Mouse (Mus musculus) liver, embryonic 13.5 days (tissue): Measurements from ENCODE around the gene Myof. TPM values are rescaled to one million over a fixed set of nuclear protein-coding genes. Genes with fewer than 3 reads are reported as not detected.

Source experiments
- ATAC-seq: fragments of 200-750 bp; cut with Nextera tagmentation; 2 replicates; pipeline ENCODE4 v1.8.0; 2017; ENCODE audit warnings: low read depth, mild to moderate bottlenecking, moderate number of reproducible peaks, moderate library complexity
- DNase-seq: peaks from one replicate; pipeline ENCODE4 v3.0.0; 2022
- H3K27ac ChIP-seq: fragments of 300-500 bp; sonication (generic); 2 replicates; pipeline ENCODE4 v1.5.1; 2015; ENCODE audit warnings: moderate library complexity, mild to moderate bottlenecking, inconsistent platforms
- H3K27me3 ChIP-seq: fragments of 300-500 bp; sonication (generic); 2 replicates; pipeline ENCODE4 v1.6.1; 2015; ENCODE audit warnings: mild to moderate bottlenecking, inconsistent platforms
- H3K36me3 ChIP-seq: fragments of 300-500 bp; sonication (generic); 2 replicates; pipeline ENCODE4 v1.6.1; 2015; ENCODE audit warnings: mild to moderate bottlenecking, inconsistent platforms
- H3K4me1 ChIP-seq: fragments of 300-500 bp; sonication (generic); replicated peaks from 2 replicates; pipeline ENCODE4 v1.6.1; 2015; ENCODE audit warnings: inconsistent platforms
- H3K4me2 ChIP-seq: fragments of 300-500 bp; sonication (generic); 2 replicates; pipeline ENCODE4 v1.6.1; 2015; ENCODE audit warnings: inconsistent platforms, mild to moderate bottlenecking, moderate library complexity
- H3K4me3 ChIP-seq: fragments of 300-500 bp; sonication (generic); replicated peaks from 2 replicates; pipeline ENCODE4 v1.5.1; 2015; ENCODE audit warnings: mild to moderate bottlenecking, inconsistent platforms
- H3K9ac ChIP-seq: fragments of 300-500 bp; sonication (generic); 2 replicates; pipeline ENCODE4 v1.6.1; 2015; ENCODE audit warnings: mild to moderate bottlenecking, inconsistent platforms
- H3K9me3 ChIP-seq: fragments of 300-500 bp; sonication (generic); replicated peaks from 2 replicates; pipeline ENCODE4 v1.6.1; 2016; ENCODE audit warnings: inconsistent platforms
- WGBS: fragments of 180-500 bp; shearing (Covaris S2); methylation state at CpG from one replicate; pipeline ENCODE4 v1.1.7; 2015; ENCODE audit not compliant: insufficient replicate concordance; 5-methylcytosine and 5-hydroxymethylcytosine counted together
- polyA plus RNA-seq: library from polyadenylated mRNA; unstranded; fragments of >200 nt; fragmentation: Nextera tagmentation; extraction: Ambion mirVana; gene quantifications from 2 replicates; pipeline ENCODE4 v1.2.1, GENCODE M21; 2015

The Myof gene
- polyA plus RNA-seq, 1 experiment from 2014 or later = 1.0 TPM

DNA sequence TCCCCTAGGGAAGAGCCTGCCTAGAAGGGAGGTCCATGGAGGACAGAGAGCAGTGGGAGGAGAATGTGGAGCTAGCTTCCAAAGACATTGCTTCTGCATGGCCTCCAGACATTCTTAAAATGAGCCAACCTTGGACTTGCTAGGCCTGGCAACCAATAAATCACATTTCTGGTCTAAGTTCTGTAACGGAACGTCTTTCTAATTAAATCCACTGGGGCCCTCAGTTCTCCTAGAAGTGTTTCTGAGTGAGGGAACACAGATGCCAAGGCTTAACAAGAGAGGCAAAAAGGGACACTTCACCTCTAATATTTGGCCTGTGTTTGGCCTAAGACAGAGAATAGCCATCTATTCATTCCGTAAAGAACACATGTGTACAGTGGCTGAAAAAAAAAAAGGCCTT is 136.5 kb downstream of the Myof start:
- WGBS = 65% methylated on average over 3 of the region's 3 CpGs
- H3K27me3 ChIP-seq = no peaks in the 10 kb centered on the region
- no peak overlapping the region for H3K9ac ChIP-seq
- no peak overlapping the region for H3K27ac ChIP-seq
- H3K9me3 ChIP-seq = no peaks in the 10 kb centered on the region
- no peak overlapping the region for H3K4me3 ChIP-seq
- no peak for ATAC-seq
- H3K4me1 ChIP-seq = no peaks in the 10 kb centered on the region
- H3K36me3 ChIP-seq = no peaks in the 10 kb centered on the region
- DNase-seq = no peak
- no peak overlapping the region for H3K4me2 ChIP-seq

DNA sequence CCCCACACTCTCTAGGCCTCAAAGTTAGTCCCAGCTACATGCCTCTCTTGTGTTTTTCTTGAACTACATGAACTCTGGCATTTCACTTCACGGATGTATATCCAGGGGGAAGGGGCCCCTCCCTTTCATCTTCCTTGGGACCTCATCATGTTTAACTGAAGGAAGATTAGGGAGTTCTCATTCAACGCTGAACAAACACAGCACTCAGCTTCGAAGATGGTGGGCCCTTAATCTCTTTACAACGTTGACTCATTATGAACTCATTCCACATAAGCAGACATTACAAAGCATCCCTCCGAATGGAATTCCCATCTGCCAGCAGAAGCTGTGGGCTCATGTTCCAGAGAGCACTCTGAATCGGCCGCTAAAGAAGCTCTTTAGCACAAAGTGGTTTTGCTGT is 147.3 kb downstream of the Myof start:
- no peak for DNase-seq
- H3K9ac ChIP-seq = no peak overlapping the region
- WGBS = 62% methylated on average over 7 of the region's 7 CpGs

DNA sequence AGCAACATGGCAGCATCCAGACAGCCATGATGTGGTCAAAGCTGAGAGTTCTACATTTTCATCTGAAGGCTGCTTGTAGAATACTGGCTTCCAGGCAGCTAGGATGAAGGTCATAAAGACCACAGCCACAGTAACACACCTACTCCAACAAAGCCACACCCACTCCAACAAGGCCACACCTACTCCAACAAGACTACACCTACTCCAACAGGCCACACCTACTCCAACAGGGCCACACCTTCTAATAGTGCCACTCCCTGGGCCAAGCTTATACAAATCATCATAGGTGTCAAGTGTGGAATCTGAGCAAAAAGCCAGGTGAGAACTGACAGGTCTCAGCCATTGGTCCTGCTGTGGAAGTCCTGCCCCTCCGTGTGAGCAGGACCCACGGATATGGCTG is 152.4 kb downstream of the Myof start:
- Histone ChIP-seq H3K9me3 (no peaks in the 10 kb centered on the region), H3K27ac (no peak overlapping the region), H3K4me1 (no peaks in the 10 kb centered on the region), H3K4me3 (no peak overlapping the region), H3K9ac (no peak overlapping the region), H3K4me2 (no peak overlapping the region), H3K27me3 (no peaks in the 10 kb centered on the region), H3K36me3 (no peaks in the 10 kb centered on the region)
- 64% methylated on average over 2 of the region's 2 CpGs for WGBS
- no peak for DNase-seq
- no peak for ATAC-seq

More for the DNA sequence above, 147.3 kb downstream of the Myof start:
- H3K36me3 ChIP-seq = no peaks in the 10 kb centered on the region
- no peaks in the 10 kb centered on the region for H3K4me1 ChIP-seq
- no peak overlapping the region for H3K4me3 ChIP-seq
- no peaks in the 10 kb centered on the region for H3K9me3 ChIP-seq
- ATAC-seq = no peak
- H3K27ac ChIP-seq = no peak overlapping the region
- no peaks in the 10 kb centered on the region for H3K27me3 ChIP-seq
- no peak overlapping the region for H3K4me2 ChIP-seq

DNA sequence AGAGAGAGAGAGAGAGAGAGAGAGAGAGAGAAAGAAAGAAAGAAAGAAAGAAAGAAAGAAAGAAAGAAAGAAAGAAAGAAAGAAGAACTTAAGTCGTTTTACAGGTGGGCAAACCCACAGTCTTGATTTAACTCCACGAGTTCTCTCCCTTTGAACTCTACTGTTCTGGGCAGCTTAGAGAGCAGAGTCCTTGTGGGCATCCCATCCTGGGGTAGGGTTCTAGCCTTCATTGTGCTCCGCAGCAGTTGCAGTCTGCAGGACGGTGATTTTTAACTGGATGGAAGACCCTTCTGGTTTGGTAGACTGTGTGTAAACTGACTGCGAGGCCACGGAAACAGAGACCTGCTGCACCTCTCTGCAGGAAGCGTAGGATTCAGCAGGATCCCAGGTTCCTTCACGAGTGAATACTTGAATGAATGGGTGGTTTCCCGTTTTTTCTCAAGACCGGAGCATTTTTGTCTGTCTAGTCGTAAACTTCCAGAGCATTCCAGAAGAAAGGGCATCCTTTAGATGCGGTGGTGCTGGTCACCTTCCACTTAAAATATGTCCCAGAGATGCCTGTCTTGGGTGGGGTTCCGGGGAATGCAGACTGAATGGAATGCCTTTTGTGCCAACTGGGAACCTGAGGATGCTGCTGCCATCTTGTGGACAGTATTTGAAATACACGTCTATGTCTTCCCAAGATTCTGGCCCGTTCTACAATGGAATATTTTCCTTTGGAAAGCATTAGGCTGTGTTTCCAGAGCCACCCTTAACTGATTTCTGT is 156.8 kb downstream of the Myof start:
- Histone ChIP-seq H3K4me3 (no peak overlapping the region), H3K9me3 (no peaks in the 10 kb centered on the region), H3K4me1 (no peaks in the 10 kb centered on the region), H3K9ac (no peak overlapping the region), H3K36me3 (no peaks in the 10 kb centered on the region), H3K4me2 (peak overlapping the region; percentile 7; the same call in 1 of the 2 replicates), H3K27me3 (peaks cover 10% of the 10 kb centered on the region; the same call in 1 of the 2 replicates), H3K27ac (no peak overlapping the region)
- DNase-seq (no peak), ATAC-seq (no peak)
- 14% methylated on average over 15 of the region's 15 CpGs for WGBS

DNA sequence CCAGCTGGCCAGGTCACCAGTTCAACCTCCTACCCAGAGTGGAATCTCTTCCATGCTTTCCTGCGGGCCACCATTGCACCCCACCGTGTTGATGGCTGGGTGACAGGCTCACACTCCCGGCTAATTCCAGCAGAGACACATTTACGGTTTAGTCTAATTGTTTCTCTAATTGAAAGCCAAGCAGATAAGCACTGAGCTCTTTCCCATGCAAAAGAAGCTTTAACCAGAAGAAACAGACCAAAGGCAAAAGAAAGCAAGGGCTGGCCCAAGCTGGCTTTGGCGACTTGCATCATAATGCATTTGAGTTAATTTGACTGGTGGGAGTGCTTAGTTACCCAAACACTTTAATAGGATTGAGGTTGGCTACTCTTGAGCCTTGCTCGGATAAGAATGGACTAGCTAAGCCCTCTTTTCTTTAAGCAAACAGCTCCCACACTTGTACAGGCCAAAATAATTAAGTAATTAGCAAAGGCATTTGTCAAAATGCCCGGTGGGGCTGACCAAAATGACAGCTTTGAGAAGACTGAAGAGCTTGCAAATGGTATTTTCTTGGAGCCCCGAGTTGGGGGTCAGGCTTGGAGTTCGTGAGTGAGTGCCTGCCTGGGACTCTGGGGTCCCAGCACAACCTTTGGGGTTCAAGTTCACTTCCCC is 161.8 kb downstream of the Myof start:
- WGBS = 36% methylated on average over 9 of the region's 9 CpGs
- H3K9ac ChIP-seq = no peak overlapping the region
- DNase-seq = no peak
- no peak overlapping the region for H3K27ac ChIP-seq
- ATAC-seq = no peak
- no peak overlapping the region for H3K4me3 ChIP-seq
- H3K4me2 ChIP-seq = no peak overlapping the region
- no peaks in the 10 kb centered on the region for H3K9me3 ChIP-seq
- H3K4me1 ChIP-seq = 0 out of 2 replicates have a peak, but pooled peaks cover 4% of the 10 kb centered on the region
- no peaks in the 10 kb centered on the region for H3K36me3 ChIP-seq
- peaks cover 43% of the 10 kb centered on the region for H3K27me3 ChIP-seq

DNA sequence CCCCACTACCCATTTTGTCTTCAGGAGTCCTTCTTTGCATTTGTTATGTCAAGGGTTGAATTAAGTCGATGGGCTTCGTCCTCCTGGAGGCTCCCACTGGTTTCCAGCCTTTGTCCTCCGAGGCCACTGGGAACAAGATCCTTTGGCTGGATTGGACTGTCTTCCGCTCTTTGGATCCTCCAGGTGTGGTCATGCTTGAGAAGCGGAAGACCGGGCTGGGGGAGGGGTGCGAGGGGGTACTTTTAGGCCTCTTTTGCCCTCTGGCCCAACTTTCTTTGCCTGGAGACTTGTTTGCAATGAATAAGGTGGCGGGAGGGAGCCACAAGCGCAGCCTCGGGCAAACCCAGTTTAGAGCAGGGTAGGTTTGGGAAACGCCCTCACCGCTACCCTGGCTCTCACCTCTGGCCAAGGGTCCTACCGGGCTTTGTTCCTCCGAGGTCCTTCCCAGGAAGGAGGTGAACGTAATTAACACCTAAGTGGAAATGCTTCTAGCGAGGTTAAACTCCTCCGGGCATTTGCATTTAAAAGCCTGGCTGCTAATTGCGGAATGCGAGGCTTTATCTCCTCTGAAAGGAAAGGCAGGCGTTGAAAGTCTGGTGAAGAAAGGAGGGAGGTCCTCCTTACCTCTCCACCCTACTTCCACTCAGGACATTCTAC is 165.7 kb downstream of the Myof start:
- Histone ChIP-seq H3K27ac (no peak overlapping the region), H3K4me1 (peaks cover 15% of the 10 kb centered on the region), H3K9ac (no peak overlapping the region), H3K27me3 (peaks cover 44% of the 10 kb centered on the region), H3K4me3 (no peak overlapping the region), H3K36me3 (no peaks in the 10 kb centered on the region), H3K9me3 (no peaks in the 10 kb centered on the region), H3K4me2 (no peak overlapping the region)
- DNase-seq (no peak), ATAC-seq (no peak)
- 14% methylated on average over 20 of the region's 20 CpGs for WGBS

DNA sequence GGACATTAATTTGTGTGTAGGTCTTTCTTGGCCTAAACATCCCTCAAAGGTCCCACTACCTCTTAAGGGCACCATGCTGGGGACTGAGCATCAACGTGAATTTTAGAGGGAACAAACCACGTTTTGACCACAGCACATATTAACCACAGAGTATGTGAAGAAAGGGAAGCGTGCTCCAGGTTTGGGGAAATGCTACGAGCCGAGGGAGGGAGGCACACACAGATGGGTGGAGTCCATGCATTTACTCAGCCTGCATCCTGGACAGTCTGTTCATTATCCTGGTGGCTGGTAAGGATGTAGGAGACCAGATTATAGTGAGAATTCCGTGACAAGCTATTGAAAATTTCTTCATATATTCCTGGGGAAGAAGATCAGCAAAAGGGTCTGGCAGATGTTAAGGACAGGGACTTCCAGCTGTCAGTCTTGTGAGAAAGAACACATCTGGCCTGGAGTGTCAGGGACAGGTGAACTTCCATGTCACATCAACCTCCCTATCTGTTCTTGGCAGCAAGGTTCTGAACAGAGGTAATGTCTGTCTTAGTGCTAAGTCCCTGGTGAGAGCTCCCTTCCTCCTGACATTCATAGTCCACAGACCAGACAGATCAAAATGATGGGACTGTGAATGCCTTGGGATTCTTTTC is 166.7 kb downstream of the Myof start:
- WGBS = 18% methylated on average over 6 of the region's 6 CpGs

DNA sequence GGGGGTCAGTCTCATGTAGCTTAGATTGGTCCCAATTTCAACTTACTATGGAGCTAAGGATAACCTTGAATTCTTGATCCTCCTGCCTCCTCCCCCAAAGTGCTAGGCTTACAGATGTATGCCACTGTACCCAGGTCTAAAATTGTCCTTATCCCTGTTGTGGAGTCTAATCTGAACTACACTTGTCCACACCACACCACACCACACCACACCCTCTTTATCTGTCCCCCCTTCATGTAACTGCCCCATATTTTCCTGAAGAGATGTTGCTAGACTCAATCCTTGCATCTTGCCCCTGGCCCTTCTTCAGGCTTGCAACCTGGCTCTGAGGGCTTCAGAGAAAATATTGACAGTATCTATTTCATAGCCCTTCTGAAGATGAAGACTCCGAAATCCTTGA is 169.9 kb downstream of the Myof start:
- no peaks in the 10 kb centered on the region for H3K36me3 ChIP-seq
- WGBS = 67% methylated on average over 1 of the region's 1 CpGs
- no peak overlapping the region for H3K4me2 ChIP-seq
- no peak overlapping the region for H3K9ac ChIP-seq
- H3K27ac ChIP-seq = no peak overlapping the region
- H3K4me3 ChIP-seq = no peak overlapping the region
- peaks cover 27% of the 10 kb centered on the region for H3K27me3 ChIP-seq
- peak; percentile 78 for ATAC-seq
- H3K9me3 ChIP-seq = no peaks in the 10 kb centered on the region
- H3K4me1 ChIP-seq = peaks cover 15% of the 10 kb centered on the region
- DNase-seq = peak; percentile 7

More for the DNA sequence above, 166.7 kb downstream of the Myof start:
- H3K36me3 ChIP-seq = no peaks in the 10 kb centered on the region
- no peak overlapping the region for H3K4me2 ChIP-seq
- DNase-seq = no peak
- H3K4me1 ChIP-seq = peaks cover 15% of the 10 kb centered on the region
- H3K9me3 ChIP-seq = no peaks in the 10 kb centered on the region
- H3K4me3 ChIP-seq = no peak overlapping the region
- H3K9ac ChIP-seq = no peak overlapping the region
- H3K27ac ChIP-seq = no peak overlapping the region
- peaks cover 43% of the 10 kb centered on the region for H3K27me3 ChIP-seq
- no peak for ATAC-seq

DNA sequence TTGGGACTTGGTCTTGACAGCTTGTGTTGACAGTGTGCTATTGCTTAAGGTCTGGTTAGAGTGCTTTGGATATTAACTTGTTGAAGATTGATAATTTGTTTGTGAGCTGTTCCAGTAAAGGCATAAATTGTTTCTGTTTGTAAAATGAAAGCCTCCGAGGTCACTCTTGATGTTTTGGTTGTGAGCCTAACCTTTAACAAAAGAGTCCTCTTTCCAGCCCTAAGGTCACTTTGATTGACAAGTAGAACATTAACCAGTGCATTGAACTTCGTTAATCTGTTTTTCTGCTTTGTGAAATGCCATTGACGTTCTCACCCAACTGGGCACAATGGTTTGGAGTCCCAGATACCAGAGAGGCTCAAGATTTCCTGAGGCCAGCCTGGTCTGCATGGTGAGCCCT is 175.8 kb downstream of the Myof start:
- WGBS = 56% methylated on average over 3 of the region's 3 CpGs
- H3K4me2 ChIP-seq = no peak overlapping the region
- ATAC-seq (no peak), DNase-seq (no peak)
- no peaks in the 10 kb centered on the region for H3K9me3 ChIP-seq
- H3K4me1 ChIP-seq = no peaks in the 10 kb centered on the region
- H3K36me3 ChIP-seq = no peaks in the 10 kb centered on the region
- H3K9ac ChIP-seq = no peak overlapping the region
- H3K27me3 ChIP-seq = no peaks in the 10 kb centered on the region
- H3K27ac ChIP-seq = peak overlapping the region; percentile 59; the same call in 1 of the 2 replicates
- no peak overlapping the region for H3K4me3 ChIP-seq

DNA sequence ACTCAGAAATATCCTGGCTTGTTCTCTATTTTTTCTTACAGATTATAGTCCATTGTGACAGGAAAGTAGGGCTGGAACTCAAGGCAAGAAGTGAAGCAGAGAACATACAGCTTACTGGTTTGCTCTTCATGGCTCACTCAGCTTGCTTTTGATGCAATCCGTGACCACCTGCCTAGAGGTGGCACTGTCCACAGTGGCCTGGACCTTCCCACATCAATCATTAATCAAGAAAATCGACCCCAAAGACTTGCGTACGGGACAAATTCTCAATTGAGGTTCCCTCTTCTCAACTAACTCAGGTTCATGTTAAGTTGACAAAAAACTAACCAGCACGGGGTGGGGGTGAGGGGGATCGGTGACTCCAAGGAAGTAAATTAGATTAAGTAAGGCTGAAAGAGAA is 176.4 kb downstream of the Myof start:
- Histone ChIP-seq H3K4me3 (no peak overlapping the region), H3K36me3 (no peaks in the 10 kb centered on the region), H3K27ac (peak overlapping the region; percentile 59), H3K4me1 (no peaks in the 10 kb centered on the region), H3K4me2 (no peak overlapping the region), H3K27me3 (no peaks in the 10 kb centered on the region), H3K9ac (no peak overlapping the region), H3K9me3 (no peaks in the 10 kb centered on the region)
- 69% methylated on average over 6 of the region's 6 CpGs for WGBS
- no peak for DNase-seq
- peak; percentile 59; the same call in 1 of the 2 replicates for ATAC-seq

DNA sequence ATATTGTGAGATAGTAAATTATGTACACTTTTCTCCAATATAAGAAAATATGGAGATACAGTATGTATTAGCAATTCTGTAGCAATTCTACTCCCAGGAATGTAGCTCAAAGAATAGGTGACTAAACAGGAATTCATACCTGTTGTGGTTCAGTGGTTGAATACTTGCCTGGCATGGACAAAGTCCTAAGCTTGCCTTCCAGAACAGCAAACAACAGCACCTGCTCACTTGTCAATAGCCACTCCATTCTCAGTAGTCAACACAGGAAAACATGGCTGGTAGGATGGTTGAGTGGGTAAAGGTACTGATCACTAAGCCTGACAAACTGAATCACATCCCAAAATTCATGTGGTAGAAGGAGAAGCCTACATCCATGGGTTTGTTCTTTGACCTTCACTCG is 182.2 kb downstream of the Myof start:
- 63% methylated on average over 1 of the region's 1 CpGs for WGBS
- no peak overlapping the region for H3K4me3 ChIP-seq
- H3K4me1 ChIP-seq = no peaks in the 10 kb centered on the region; the same call in none of the 2 replicates
- DNase-seq = no peak
- H3K9me3 ChIP-seq = no peaks in the 10 kb centered on the region
- H3K36me3 ChIP-seq = no peaks in the 10 kb centered on the region
- no peaks in the 10 kb centered on the region for H3K27me3 ChIP-seq
- no peak overlapping the region for H3K9ac ChIP-seq
- no peak overlapping the region for H3K27ac ChIP-seq
- no peak overlapping the region for H3K4me2 ChIP-seq
- ATAC-seq = no peak
